Mouse (Mus musculus) C2C12 (cell line): Measurements from ENCODE around the gene Enho. TPM values are rescaled to one million over a fixed set of nuclear protein-coding genes. Genes with fewer than 3 reads are reported as not detected.

ENCODE experiments used
- H3K27me3 ChIP-seq: one replicate; pipeline ENCODE4 v1.6.1; 2011; ENCODE audit not compliant: control insufficient read depth, insufficient read depth, insufficient read length
- H3K36me3 ChIP-seq: one replicate; pipeline ENCODE4 v1.6.1; 2011; ENCODE audit not compliant: control insufficient read depth, insufficient read depth
- H3K4me3 ChIP-seq: one replicate; pipeline ENCODE4 v1.5.1; 2011; ENCODE audit warnings: mild to moderate bottlenecking, control low read depth; ENCODE audit not compliant: poor library complexity, insufficient read depth, severe bottlenecking
- H3K79me2 ChIP-seq: one replicate; pipeline ENCODE4 v1.6.1; 2011; ENCODE audit not compliant: control insufficient read depth, insufficient read depth
- H3K79me3 ChIP-seq: one replicate; pipeline ENCODE4 v1.6.1; 2011; ENCODE audit warnings: low read depth, control low read depth
- H3ac ChIP-seq: one replicate; pipeline ENCODE3; 2011; ENCODE audit warnings: low read depth; ENCODE audit not compliant: control insufficient read depth, insufficient read length
- CEBPB ChIP-seq: IDR thresholded peaks from one replicate; pipeline ENCODE4 v1.6.1; 2011; ENCODE audit warnings: low read depth, mild to moderate bottlenecking, control low read depth, moderate library complexity
- CTCF ChIP-seq: IDR thresholded peaks from one replicate; pipeline ENCODE4 v1.5.1; 2011; ENCODE audit not compliant: control insufficient read depth, insufficient read depth, insufficient read length
- FOSL1 ChIP-seq: IDR thresholded peaks from one replicate; pipeline ENCODE4 v1.8.0; 2011; ENCODE audit warnings: mild to moderate bottlenecking, low read length; ENCODE audit not compliant: poor library complexity, insufficient read depth, severe bottlenecking
- MAX ChIP-seq: IDR thresholded peaks from one replicate; pipeline ENCODE4 v1.6.1; 2011; ENCODE audit warnings: mild to moderate bottlenecking, control low read depth
- MYOD1 ChIP-seq: IDR thresholded peaks from one replicate; pipeline ENCODE4 v1.6.1; 2011; ENCODE audit warnings: low read depth; ENCODE audit not compliant: control insufficient read depth, insufficient read length
- MYOG ChIP-seq: IDR thresholded peaks from one replicate; pipeline ENCODE4 v1.6.1; 2011; ENCODE audit not compliant: control insufficient read depth, insufficient read length; ENCODE audit errors: extremely low read depth
- USF1 ChIP-seq: IDR thresholded peaks from one replicate; pipeline ENCODE4 v1.6.1; 2011; ENCODE audit warnings: low read depth, mild to moderate bottlenecking, control low read depth, moderate library complexity
- polyA plus RNA-seq: library from polyadenylated mRNA; unstranded; fragments of >200 nt; fragmentation: generic; extraction: Trizol; gene quantifications from one replicate; pipeline ENCODE4 v1.2.1, GENCODE M21; 2012; ENCODE audit warnings: missing spikeins

The Enho gene
- polyA plus RNA-seq, 1 experiment = 1.2 TPM

DNA sequence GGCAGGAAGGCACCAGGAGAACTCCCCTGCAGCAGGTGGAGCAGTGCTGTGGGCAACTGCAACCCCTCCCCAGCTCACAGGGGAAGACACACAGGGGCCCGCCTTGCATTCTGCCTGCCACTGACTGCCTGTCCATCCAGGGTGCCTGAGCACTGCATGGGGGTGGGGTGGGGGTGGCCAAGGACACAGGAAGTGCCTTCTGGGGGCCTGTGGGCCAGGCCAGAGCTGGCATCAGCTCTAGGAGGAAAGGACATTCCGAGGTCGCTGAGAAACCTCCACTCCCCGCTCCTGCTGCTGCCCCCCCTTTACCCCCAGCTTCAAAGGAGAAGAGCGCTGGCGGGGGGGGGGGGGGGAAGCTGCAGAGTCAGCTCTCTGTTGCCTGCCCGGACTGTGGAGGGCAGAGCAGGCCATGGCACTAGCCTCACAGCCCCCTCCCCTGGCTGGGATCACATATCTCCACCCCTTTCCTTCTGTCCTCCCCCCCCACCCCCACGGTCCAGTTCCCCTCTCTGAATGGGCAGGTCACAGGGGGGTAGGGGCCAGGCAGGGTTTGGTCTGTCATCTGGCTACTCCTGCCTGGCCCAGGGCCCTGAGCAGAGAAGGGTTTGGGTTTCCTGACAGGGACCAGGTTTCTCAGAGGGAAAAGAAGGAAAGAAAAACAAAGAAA is 25.0 kb upstream of the Enho start:
- Histone ChIP-seq H3ac (no peak overlapping the region), H3K27me3 (peaks cover 4% of the 10 kb centered on the region), H3K79me2 (no peaks in the 10 kb centered on the region), H3K36me3 (no peaks in the 10 kb centered on the region), H3K4me3 (no peak overlapping the region), H3K79me3 (no peaks in the 10 kb centered on the region)
- no peak for TF ChIP-seq USF1
- TF ChIP-seq MAX = no peak
- TF ChIP-seq CEBPB = no peak
- TF ChIP-seq MYOD1 = no peak
- no peak for TF ChIP-seq MYOG
- no peak for TF ChIP-seq CTCF
- no peak for TF ChIP-seq FOSL1

DNA sequence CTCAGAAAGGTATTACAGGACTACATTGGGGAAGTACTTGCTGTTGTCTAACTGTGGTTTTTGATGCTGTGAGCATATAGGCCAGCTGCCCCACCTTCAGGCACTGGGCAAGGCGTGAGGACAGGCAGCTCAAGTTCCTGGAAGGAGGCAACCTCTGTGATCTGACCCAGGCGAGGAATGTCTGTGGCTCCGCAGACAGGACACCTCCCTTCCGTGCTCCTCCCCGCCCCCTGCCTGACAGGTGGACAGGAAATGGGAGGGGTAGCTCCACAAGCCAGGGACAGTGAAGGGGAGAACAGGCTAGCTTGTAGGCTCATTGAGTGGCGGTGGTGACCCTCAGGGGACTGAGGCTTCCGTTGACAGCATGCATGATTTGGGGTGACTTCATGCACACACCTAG is 24.4 kb upstream of the Enho start:
- Histone ChIP-seq H3K79me3 (no peaks in the 10 kb centered on the region), H3K4me3 (no peak overlapping the region), H3ac (no peak overlapping the region), H3K79me2 (no peaks in the 10 kb centered on the region), H3K27me3 (no peaks in the 10 kb centered on the region), H3K36me3 (no peaks in the 10 kb centered on the region)
- no peak for TF ChIP-seq MYOD1
- no peak for TF ChIP-seq FOSL1
- TF ChIP-seq CEBPB = no peak
- no peak for TF ChIP-seq USF1
- no peak for TF ChIP-seq CTCF
- no peak for TF ChIP-seq MAX
- TF ChIP-seq MYOG = no peak

DNA sequence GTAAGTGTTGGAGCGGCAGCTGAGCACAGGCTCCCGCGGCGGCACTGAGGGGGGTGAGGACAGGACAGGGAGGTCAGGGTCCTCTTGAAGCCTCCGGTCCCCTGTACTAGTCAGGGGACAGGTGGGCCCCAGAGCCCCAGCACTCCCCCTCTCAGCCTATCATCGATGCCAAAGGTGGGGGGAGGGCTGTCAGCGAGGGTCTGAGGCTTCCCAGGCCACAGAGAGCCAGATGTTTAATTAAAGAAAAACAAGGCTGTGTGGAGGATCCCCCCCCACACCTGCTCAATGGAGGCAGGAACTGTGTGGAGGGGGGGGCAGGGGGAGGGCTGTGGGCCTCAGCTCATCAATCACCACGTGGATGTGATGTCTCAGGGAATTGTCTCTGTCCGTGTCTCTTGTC is 23.5 kb upstream of the Enho start:
- Histone ChIP-seq H3K27me3 (no peaks in the 10 kb centered on the region), H3K79me2 (no peaks in the 10 kb centered on the region), H3ac (no peak overlapping the region), H3K79me3 (no peaks in the 10 kb centered on the region), H3K36me3 (no peaks in the 10 kb centered on the region), H3K4me3 (no peak overlapping the region)
- TF ChIP-seq MYOD1 (no peak), CTCF (no peak), MAX (no peak), FOSL1 (no peak), CEBPB (no peak), MYOG (no peak), USF1 (no peak)

DNA sequence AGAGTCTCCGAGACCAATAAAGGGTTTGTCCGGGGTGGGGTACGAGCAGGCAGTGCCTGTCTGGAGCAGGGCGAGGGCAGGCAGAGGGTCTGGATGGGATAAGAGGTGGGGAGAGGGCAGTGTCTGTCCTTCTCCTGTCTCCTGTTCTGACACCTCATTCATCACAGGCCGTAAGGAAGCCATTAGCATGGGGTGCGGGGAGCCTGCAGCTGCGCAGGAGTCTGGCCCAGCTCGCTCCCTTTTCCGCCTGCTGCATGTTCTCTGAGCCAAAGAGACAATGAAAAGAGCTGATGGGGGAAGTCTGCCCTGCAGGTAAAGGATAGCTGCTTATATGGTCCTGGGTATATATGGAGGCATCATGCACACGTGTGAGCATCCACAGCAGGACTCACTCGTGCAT is 22.6 kb upstream of the Enho start:
- Histone ChIP-seq H3K79me3 (no peaks in the 10 kb centered on the region), H3K4me3 (no peak overlapping the region), H3K27me3 (peaks cover 4% of the 10 kb centered on the region), H3ac (no peak overlapping the region), H3K36me3 (no peaks in the 10 kb centered on the region), H3K79me2 (no peaks in the 10 kb centered on the region)
- no peak for TF ChIP-seq MYOD1

DNA sequence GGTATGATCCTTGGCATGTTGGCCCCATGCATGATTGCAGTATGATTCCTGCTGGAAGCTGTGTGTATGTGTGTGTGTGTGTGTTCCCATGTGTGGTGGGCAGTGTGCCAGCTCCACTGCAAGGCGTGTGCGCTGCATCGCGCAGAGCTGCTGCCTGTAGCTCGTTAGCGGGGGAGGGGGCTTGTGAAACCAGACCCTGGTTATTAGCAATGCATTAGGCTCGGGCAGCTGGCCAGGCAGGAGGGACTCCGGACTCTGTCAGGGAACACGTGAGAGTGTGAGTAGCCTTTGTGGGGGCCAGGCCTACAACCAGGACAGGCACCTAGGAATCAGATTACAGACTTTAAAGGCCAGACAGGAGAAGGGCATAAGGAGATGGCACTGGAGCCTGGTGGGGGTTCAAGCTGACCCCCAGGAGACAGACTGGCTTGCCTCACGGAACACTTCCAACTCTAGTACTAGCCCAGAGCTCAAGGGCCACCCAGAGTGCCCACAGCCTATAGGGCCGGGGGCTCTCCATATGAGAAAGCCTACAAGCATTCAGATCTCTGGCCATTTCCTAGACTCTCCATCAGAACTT is 20.8 kb upstream of the Enho start:
- Histone ChIP-seq H3K79me3 (no peaks in the 10 kb centered on the region), H3K79me2 (no peaks in the 10 kb centered on the region), H3K4me3 (no peak overlapping the region), H3K36me3 (no peaks in the 10 kb centered on the region), H3ac (no peak overlapping the region), H3K27me3 (peaks cover 10% of the 10 kb centered on the region)
- TF ChIP-seq FOSL1 = no peak

DNA sequence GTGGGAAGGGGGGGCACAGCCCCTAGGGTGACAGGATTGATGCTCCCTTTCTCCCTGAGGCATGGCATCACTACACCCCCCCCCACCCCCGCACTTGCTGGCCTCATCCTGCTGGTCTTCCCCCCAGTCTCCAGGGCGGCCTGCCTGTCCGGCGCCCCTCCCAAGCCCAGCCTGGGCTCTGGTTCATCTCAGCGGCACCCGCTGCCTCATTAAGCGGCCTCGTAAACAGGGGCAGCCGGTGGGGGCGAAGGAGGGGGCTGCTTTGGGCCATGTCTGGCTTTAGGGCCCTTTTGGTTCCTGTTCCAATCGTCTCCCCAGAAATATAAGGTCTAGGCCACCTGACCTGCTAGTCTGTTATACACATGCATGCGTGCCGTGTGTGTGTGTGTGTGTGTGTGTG is 19.4 kb upstream of the Enho start:
- TF ChIP-seq MYOG (no peak), MYOD1 (no peak), FOSL1 (no peak), MAX (no peak), USF1 (no peak), CTCF (no peak), CEBPB (no peak)
- Histone ChIP-seq H3K36me3 (no peaks in the 10 kb centered on the region), H3K79me2 (no peaks in the 10 kb centered on the region), H3ac (no peak overlapping the region), H3K27me3 (peaks cover 15% of the 10 kb centered on the region), H3K79me3 (no peaks in the 10 kb centered on the region), H3K4me3 (no peak overlapping the region)
